Mouse (Mus musculus) cerebellum, postnatal 10 days (tissue): ENCODE measurements around the gene Ckap4.
"Not testable (repeated sequence)": the region's sequence is repeated elsewhere in the genome, so short reads cannot be mapped to it uniquely, and the experiment has no call there.

Experiments
- DNase-seq, 2 experiments: peaks; one replicate each; pipeline ENCODE4 v3.0.0; 2021; ENCODE audit warnings: mixed read lengths in 2 of 2

Gene Ckap4

DNA sequence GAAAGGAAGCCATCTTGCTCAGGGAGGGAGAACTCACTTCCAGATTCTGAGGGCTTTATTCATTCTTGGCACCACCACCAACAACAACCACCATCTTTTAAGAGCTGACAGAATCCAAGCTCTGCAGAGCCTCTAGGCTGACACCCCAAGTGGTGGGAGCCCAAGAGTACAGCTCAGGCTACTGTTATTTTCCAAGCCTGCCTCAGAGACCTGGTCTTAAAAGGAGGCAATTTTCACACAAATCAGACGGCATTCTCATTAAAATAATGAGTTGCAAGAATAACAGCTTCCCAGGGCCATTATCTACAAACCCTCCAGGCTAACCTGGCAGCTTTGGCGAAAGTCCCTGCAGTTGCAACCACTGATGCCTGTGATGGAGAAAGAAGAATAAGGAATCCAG, 37.1 kb downstream of the Ckap4 start:
- DNase-seq = no peak

DNA sequence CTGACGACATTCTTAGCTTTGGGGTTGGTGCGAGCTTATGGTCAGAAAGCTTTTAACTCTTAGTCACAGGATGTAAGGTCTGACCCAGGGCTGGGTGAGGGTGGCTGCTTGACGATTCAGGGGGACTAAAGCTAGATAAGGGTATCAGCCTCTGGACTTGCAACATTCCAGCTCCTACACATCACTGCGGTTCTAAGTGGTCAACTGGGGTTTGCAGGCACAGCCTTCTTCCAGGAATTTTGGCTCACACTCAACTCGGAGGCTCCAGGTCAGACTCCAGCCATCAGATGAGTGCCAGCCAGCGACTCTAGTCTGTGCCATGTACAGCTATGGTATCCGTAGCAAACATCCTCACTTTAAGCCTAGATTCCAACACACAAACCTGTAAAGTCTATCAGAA, 39.4 kb downstream of the Ckap4 start:
- no peak for DNase-seq

DNA sequence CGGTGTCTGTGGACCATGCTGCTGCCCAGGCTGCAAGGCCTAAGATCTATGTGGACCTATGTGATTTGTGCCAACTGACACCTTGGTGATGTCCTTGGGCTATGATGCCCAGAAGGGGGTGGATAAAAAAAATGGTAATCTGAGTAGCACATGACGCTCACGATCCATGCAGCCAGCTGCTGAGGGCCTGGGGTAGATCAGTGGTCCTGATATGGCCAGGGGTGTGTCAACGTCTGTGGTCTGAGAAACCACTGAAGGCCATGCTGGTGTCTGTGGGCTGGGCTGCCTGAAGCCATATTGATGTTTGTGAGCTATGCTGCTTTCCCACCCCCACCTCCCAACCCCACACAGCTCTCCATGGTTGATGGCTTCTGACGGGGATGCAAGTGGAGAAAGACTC, 43.7 kb downstream of the Ckap4 start:
- DNase-seq = no peak

DNA sequence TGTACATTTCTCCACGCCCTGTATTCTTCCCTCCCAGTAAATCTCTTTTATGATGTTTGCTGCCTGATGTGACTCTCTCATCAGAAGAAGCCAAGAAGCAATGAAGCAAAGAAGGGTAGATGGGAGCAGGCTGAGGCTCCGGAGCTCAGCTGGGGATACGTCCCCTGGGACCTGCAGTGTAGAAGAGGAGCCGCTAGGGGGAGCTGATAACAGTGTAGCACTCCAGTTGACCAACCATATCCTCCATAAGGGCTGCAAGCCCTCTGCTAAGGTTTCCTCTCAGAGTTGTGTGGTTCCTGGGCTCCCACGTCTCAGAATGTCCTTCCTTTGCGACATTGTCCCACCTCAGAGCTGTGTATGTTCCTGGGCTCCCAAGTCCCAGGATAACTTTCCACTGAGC, 45.5 kb downstream of the Ckap4 start:
- peak; percentile 49 to 57 for DNase-seq

DNA sequence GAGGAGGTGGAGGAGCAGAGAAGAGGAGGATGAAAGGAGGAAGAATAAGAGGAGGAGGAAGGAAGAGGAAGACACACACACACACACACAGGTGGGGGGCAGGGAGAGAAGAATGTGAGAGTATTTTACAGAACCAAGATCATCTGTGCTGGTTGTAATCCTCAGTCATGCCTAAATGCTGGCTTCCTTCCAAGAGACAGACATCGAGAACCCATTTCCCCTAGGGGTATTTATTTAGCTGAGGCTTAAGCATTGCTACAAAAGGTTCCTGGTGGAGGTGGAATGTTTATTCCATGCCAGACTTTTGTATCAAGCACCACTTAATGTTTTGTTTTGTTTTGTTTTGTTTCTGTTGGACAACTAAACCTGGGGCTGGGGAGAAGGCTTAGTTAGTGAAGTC, 49.2 kb downstream of the Ckap4 start:
- DNase-seq = no peak

DNA sequence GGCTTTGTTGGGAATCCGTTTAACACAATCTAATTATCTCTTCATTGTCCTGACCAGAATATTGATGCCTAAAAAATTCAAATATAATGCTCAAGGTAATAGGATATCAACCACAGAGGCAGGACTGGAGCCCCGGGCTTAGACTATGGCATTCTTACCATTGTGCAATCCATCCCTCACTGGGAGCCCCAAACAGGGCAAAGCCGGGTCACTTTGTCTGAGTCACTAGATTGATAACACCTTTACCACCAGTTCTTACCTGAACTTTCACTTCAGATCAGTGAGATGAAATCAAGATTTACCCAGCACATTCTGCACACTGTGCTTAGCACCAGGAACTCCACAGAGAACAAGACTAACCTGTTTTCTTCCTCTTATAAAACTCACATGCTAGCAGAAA, 50.3 kb downstream of the Ckap4 start:
- DNase-seq = no peak

DNA sequence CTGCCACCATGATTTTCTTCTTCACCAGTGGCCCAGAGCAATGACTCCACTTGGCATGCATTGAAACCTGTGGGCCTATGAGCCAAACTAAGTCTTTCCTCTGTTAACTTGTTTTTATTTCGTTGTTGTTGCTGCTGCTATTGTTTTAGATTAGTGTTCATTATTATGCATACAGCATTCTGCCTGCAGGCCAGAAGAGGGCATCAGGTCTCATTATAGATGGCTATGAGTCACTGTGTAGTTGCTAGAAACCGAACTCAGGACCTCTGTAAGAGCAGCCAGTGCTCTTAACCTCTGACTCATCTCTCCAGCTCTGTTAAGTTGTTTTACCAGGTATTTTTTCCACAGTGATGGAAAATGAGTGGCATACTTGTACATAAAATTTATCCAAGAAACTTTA, 50.8 kb downstream of the Ckap4 start:
- no peak for DNase-seq

DNA sequence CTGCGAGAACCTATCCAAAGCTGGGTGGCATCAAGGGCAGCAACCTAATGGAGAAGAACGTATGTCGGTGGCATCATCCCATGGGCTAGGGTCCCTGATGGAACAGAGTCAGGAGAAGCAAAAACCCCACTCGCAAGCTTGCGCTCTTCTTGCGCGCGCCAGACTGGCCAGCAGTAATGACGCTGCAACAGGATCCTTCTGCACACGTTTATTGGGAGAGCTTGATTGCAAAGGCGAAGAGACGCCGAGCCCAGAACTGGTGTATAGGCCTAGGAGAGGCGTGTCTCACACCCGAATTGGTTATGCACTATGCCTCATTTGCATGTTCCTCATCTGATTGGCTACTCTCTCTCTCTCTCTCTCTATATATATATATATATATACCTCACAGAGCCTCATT, 51.4 kb downstream of the Ckap4 start:
- DNase-seq = not testable (repeated sequence)

DNA sequence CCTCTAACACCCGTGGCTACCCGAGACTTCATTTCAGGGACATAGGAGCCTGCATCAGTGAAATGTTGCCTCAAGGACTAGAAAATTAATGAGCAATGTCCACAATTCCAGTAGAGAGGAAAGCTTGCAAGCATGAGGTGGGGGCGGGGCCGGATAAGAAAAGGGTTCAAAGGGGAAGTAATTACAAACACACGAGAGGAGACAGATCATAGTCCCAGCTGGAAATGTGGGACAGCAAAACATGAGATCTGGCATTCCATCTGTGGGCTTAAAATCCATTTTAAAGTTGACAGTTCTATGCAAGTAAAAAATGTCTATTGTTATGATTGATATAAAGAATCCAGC, 52.6 kb downstream of the Ckap4 start:
- no peak for DNase-seq

DNA sequence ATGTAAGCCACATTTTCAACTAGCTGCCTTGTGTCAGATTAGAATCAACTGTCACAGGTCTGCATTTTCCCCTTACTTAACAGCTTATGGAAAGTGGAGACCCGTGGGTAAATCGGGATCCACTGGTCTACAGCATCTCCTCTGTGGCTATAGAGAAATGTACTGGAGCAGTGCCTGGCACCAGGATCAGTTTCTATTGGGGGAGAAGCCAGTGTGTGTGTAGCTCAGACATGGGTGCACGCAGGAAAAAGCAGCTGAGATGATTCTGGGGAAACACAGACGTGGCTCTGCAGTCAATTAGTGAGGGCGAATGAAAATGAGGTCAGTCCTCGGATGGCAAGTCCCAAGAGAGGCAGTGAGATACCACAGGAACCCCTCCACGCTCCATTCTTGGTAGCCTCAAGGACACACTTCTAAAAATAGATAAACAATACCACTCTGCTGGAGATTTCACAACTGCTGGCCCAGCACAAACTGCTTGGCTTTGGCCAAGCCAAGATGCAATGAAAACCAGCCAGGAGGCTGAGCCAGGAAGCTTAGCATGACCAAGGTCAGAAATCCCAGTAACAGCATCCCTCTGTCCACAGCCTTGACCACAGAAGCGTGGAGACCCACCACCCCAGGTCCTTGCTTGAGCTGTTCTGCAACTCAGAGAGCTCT, 53.1 kb downstream of the Ckap4 start:
- DNase-seq = peak in 1 of 2 experiments; percentile 23

DNA sequence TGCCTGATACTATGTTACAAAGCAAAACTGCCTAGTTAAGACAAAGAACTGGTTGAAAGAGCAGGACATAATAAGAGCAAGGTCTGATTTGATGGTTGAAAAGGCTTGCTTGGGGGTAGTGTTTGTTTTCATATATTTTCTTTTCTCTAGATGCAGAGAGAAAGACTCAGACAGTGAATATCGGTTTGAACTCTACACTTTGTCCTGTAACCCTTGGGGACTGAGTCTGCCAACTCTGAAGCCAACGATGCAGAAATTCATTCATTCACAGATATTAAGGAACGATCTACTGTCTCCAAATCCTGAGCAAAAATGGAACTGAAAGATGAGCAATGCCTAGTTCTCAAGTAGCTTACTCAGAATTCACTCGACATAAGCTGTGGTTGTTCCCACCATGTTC, 53.7 kb downstream of the Ckap4 start:
- no peak for DNase-seq

DNA sequence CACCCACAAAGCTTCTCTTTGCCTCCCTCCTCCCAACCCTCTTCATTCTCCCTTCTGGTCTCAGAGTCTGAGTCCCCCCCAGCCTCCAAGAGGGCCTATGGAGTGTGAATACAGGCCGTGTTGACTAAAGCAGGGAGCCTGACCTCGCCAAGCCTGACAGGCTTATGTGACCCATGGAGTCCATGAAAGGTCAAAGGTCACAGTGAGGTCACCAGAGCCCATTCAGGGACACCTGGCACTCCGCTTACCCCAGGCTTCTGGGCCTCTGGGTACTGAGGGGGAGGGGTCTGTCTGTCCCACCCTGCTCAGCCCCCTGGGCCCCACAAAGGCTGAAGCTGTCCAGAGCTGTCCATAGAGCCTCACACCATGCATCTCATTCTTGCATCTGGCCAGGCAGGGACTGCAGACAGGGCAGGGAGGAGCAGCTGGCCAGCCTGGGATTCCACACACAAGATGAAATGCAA, 56.2 kb downstream of the Ckap4 start:
- DNase-seq = no peak

DNA sequence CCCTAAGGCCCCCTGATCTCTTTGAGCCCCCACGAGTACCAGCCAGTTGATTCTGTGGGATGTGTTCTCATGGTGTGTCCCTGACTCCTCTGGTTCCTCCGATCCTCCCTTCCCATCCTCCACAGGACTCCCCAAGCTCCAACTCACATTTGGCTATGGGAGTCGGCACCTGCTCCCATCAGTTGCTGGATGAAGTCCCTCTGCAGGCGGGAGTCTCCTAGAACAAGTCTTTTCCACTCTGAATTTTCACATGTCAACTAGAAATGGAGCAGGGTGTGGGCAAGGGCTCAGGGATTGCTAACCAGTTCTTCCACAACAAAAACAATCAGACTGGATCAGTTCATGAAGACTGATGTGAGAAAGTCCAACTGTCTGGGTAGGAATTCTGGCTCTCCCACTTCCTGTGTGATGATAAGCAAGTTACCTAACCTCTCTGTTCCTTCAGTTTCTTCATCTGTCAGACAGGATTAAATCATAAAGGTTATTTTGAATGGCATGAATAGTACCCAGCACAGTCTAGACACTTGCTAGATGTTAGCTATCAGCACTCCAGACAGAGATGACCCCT, 56.7 kb downstream of the Ckap4 start:
- no peak for DNase-seq
